Mouse (Mus musculus) megakaryocyte progenitor cell, adult 5-6 weeks (primary cell): ENCODE results near the gene Per2. TPM values are rescaled to one million over a fixed set of nuclear protein-coding genes. Genes with fewer than 3 reads are reported as not detected.

Experiments
- ATAC-seq: replicated peaks from 2 replicates; pipeline ENCODE4 v1.8.0; 2016; ENCODE audit warnings: mild to moderate bottlenecking, moderate TSS enrichment, inconsistent platforms; ENCODE audit not compliant: poor library complexity
- total RNA-seq, 2 experiments: library from RNA; stranded (forward) in 1 of 2; stranded (reverse) in 1 of 2; fragments of 157-497, 149-512 nt in 1 of 2; fragments of 200-1000 nt in 1 of 2; gene quantifications; 2 replicates each; pipeline versions ENCODE4 v1.2.3 to v1.2.4; 2015 to 2017

Gene Per2
- total RNA-seq, 2 experiments from 2014 or later: 4.0 to 7.8 TPM

GRCm38 (mm10) chr1:91404976-91405375 is 54.1 kb downstream of the Per2 start:
- ATAC-seq: no peak

GRCm38 (mm10) chr1:91398260-91399062 is 60.7 kb downstream of the Per2 start, which contains the start of gene Ilkap:
Gene Ilkap, minus strand, starts transcription at chr1:91398815.
- peak; percentile 82 for ATAC-seq

GRCm38 (mm10) chr1:91397927-91398259 is 61.2 kb downstream of the Per2 start:
- peak; percentile 32 for ATAC-seq

- no peak for ATAC-seq
These were observed 68.8 kb downstream of the Per2 start for GRCm38 (mm10) chr1:91390369-91390768.

GRCm38 (mm10) chr1:91381091-91381471 is 78.0 kb downstream of the Per2 start:
- no peak for ATAC-seq

GRCm38 (mm10) chr1:91380453-91381090 is 78.6 kb downstream of the Per2 start:
- peak; percentile 98 for ATAC-seq

- peak; percentile 80 for ATAC-seq
These were observed 85.7 kb downstream of the Per2 start for GRCm38 (mm10) chr1:91373414-91373835.

GRCm38 (mm10) chr1:91370055-91370454 is 89.1 kb downstream of the Per2 start:
- no peak for ATAC-seq

GRCm38 (mm10) chr1:91369408-91369807 is 89.7 kb downstream of the Per2 start:
- no peak for ATAC-seq

- ATAC-seq: no peak
These were observed 91.8 kb downstream of the Per2 start for GRCm38 (mm10) chr1:91367295-91367694.

- ATAC-seq: peak; percentile 92
These were observed 92.7 kb downstream of the Per2 start, which contains the start of gene Erfe for GRCm38 (mm10) chr1:91366215-91367108. Gene Erfe, plus strand, starts transcription at chr1:91366430.

Other genes starting within 250 kb of the Per2 start
- 90.2 and 92.6 TPM in 2 replicates for gene Ube2f, start 209.0 kb downstream of the Per2 start, total RNA-seq (2015)
- 46.8 and 58.6 TPM in 2 replicates for gene Ube2f, start 209.0 kb downstream of the Per2 start, total RNA-seq (2017)
- gene Scly, start 161.0 kb downstream of the Per2 start, total RNA-seq (2015): 19.8 and 20.0 TPM in 2 replicates
- 21.1 and 23.6 TPM in 2 replicates for gene Scly, start 161.0 kb downstream of the Per2 start, total RNA-seq (2017)
- gene Espnl, start 137.2 kb downstream of the Per2 start, total RNA-seq (2015): 0.05 and 0.17 TPM in 2 replicates
- gene Espnl, start 137.2 kb downstream of the Per2 start, total RNA-seq (2017): 0.03 and 0.17 TPM in 2 replicates
- not detected in 2 replicates for gene Klhl30, start 108.3 kb downstream of the Per2 start, total RNA-seq (2015)
- 0.07 TPM in 1 of 2 replicates, not detected in the other for gene Klhl30, start 108.3 kb downstream of the Per2 start, total RNA-seq (2017)
- gene Erfe, start 92.9 kb downstream of the Per2 start, total RNA-seq (2015): 1.7 TPM in 1 of 2 replicates, not detected in the other
- gene Erfe, start 92.9 kb downstream of the Per2 start, total RNA-seq (2017): 0.50 and 2.5 TPM in 2 replicates
- gene Ilkap, start 60.5 kb downstream of the Per2 start, total RNA-seq (2015): 71.6 and 91.4 TPM in 2 replicates
- 120 and 137 TPM in 2 replicates for gene Ilkap, start 60.5 kb downstream of the Per2 start, total RNA-seq (2017)
- 34.4 and 35.4 TPM in 2 replicates for gene Hes6, start 45.3 kb downstream of the Per2 start, total RNA-seq (2015)
- 30.4 and 39.6 TPM in 2 replicates for gene Hes6, start 45.3 kb downstream of the Per2 start, total RNA-seq (2017)
- 3.1 and 4.9 TPM in 2 replicates for gene Traf3ip1, start 35.3 kb upstream of the Per2 start, total RNA-seq (2015)
- gene Traf3ip1, start 35.3 kb upstream of the Per2 start, total RNA-seq (2017): 3.3 and 5.3 TPM in 2 replicates
- 3.9 and 5.2 TPM in 2 replicates for gene Asb1, start 81.2 kb upstream of the Per2 start, total RNA-seq (2015)
- gene Asb1, start 81.2 kb upstream of the Per2 start, total RNA-seq (2017): 6.1 and 28.7 TPM in 2 replicates